Mouse (Mus musculus): ENCODE measurements around the gene Cit.

DNA sequence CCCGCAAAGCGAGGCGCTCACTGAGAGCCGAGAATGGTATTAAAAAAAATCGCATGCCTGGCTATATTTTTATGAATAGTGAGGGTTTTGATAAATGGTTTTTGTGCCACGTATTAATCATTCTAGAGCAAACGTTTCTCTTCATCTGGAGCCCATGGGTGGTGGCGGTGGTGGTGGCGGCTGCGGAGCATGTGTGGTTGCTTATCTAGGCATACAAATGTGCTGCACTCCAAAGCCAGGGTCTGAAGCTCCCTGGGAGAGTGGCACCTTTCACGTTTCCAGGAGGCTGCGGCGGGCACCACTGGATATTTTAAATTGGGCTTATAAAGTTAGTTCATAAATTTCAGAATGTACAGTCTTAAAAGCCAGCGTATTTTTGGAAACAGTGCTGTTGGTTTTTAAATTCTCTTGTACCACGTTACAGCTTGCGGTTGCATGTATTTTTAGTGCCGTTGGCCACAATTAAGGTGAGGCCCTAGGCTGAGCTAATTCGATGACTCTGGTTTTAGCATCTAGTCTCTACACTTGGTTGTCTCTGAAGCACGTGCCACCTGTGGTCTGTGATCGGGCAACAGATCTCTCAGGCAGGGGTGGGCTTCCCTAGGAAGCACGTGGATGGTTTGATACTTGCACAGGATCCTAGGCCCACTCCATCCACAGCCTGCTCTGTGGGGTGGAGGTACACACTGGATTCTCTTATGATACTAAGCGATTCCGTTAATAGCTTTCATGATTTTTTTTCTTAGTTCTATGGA lies 73.7 kb downstream of the Cit start:
- no peak for TF ChIP-seq USF1 (IDR thresholded peaks at IDR 0.05; ENCODE audit: low read depth)
- no peak for TF ChIP-seq POLR2A (IDR thresholded peaks at IDR 0.05; ENCODE audit: insufficient read length, low read depth)
- no peak for TF ChIP-seq MYOD1 (IDR thresholded peaks at IDR 0.05; ENCODE audit: control insufficient read depth in 1 of 3, insufficient read length in 2 of 3, low read depth in 2 of 3)
- no peak for TF ChIP-seq POLR2AphosphoS2 (IDR thresholded peaks at IDR 0.05; ENCODE audit: insufficient read length, low read depth)
- TF ChIP-seq REST (IDR thresholded peaks at IDR 0.05; ENCODE audit: insufficient read depth, insufficient read length): no peak
- no peak for TF ChIP-seq MAX (IDR thresholded peaks at IDR 0.05; ENCODE audit: low read depth)
- no peak for TF ChIP-seq MYOG (IDR thresholded peaks at IDR 0.05; ENCODE audit: control insufficient read depth in 1 of 3, insufficient read depth in 1 of 3, insufficient read length in 2 of 3, low read depth in 2 of 3)
- no peak for TF ChIP-seq TCF12 (IDR thresholded peaks at IDR 0.05; ENCODE audit: insufficient read depth, poor library complexity, severe bottlenecking)
- no peak for TF ChIP-seq SRF (IDR thresholded peaks at IDR 0.05; ENCODE audit: control insufficient read depth, insufficient read length, low read depth)
- TF ChIP-seq E2F4 (IDR thresholded peaks at IDR 0.05; ENCODE audit: insufficient read depth): no peak

Measured in myocyte (in vitro differentiated cells).